Mouse (Mus musculus) monocyte, adult 2 months (primary cell): ENCODE results near the gene Crk.
A peak's percentile ranks its signal among the peaks of the same experiment; 100 is the strongest.

Experiments used
- DNase-seq, 2 experiments: peaks; one replicate each; pipeline ENCODE4 v3.0.0; 2022; ENCODE audit warnings: low spot score in 2 of 2, low read depth in 1 of 2

Gene Crk

GRCm38 (mm10) chr11:75655621-75656545 lies 23.2 kb upstream of the Crk start:
- DNase-seq: peak in 1 of 2 experiments; percentile 61

GRCm38 (mm10) chr11:75656621-75657590 lies 22.2 kb upstream of the Crk start:
- no peak for DNase-seq

- no peak for DNase-seq
Measured at GRCm38 (mm10) chr11:75657841-75658240, 21.2 kb upstream of the Crk start.

GRCm38 (mm10) chr11:75658311-75658710 lies 20.7 kb upstream of the Crk start:
- DNase-seq: no peak

GRCm38 (mm10) chr11:75658996-75659750 lies 19.9 kb upstream of the Crk start:
- no peak for DNase-seq

GRCm38 (mm10) chr11:75660081-75660590 lies 18.9 kb upstream of the Crk start:
- DNase-seq: no peak

- no peak for DNase-seq
Measured at GRCm38 (mm10) chr11:75660941-75661800, 17.9 kb upstream of the Crk start.

- no peak for DNase-seq
Measured at GRCm38 (mm10) chr11:75662131-75662530, 16.9 kb upstream of the Crk start.

- no peak for DNase-seq
Measured at GRCm38 (mm10) chr11:75666296-75666695, 12.8 kb upstream of the Crk start.

GRCm38 (mm10) chr11:75668621-75669020 lies 10.4 kb upstream of the Crk start:
- no peak for DNase-seq

GRCm38 (mm10) chr11:75669176-75669852 lies 9.7 kb upstream of the Crk start:
- DNase-seq: no peak

GRCm38 (mm10) chr11:75669853-75670200 lies 9.2 kb upstream of the Crk start:
- DNase-seq: no peak

- no peak for DNase-seq
Measured at GRCm38 (mm10) chr11:75671426-75672180, 7.5 kb upstream of the Crk start.

GRCm38 (mm10) chr11:75673411-75673810 lies 5.6 kb upstream of the Crk start:
- no peak for DNase-seq

- DNase-seq: no peak
Measured at GRCm38 (mm10) chr11:75674875-75675274, 4.2 kb upstream of the Crk start.

- DNase-seq: no peak
Measured at GRCm38 (mm10) chr11:75677881-75678746, 945 bp upstream of the Crk start.

- DNase-seq: peak; percentile 64 to 79
Measured at GRCm38 (mm10) chr11:75679439-75680171, 546 bp downstream of the Crk start.
